Mouse (Mus musculus) embryo, embryonic 9.5 days (tissue): ENCODE results near the gene Vat1l.

Experiments
- DNase-seq: peaks from one replicate; pipeline ENCODE4 v3.0.0-alpha.2; 2017; ENCODE audit errors: extremely low spot score

The Vat1l gene

GRCm38 (mm10) chr8:114295749-114296067 lies 90.3 kb downstream of the Vat1l start:
- no peak for DNase-seq

DNA sequence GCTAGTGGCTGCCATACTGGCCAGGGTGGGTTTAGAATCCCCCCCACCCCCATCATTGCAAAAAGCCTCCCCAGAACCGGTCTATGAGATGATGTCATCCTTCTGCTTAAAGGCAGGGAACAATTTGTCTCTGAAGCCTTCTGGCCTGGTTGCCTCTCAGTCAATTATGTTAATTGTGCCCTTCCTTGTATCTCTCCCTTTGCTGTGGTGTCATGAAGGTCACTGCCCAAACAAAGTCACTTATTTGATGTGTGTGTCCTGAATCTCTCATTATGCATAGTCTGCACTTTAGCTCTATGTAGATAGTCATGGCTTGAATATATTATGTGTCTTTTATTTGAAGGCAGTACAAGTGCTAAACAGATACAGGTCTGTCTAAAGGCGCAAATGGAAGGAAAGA lies 92.8 kb downstream of the Vat1l start:
- DNase-seq = peak; percentile 27

DNA sequence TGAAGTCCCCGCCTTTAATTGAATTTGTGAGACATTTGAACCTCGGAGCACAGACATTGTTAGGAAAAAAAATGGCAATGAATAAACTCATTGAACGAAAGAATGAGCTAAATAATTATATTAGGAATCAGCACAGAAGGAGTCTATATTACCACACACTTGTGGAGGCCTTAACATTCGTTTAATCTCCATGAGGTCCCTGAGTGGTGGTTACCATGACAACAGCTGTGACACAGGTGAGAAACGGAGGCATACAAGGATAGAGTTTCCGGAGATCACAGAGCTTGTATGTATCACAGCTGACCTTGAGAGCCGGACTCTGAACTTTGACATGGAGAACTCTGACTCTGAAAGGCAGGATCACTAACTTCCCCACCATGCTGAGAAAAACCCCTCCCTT lies 94.7 kb downstream of the Vat1l start:
- DNase-seq = no peak

- DNase-seq = no peak
These were observed 100.9 kb downstream of the Vat1l start for GRCm38 (mm10) chr8:114306296-114306695.

- no peak for DNase-seq
These were observed 109.4 kb downstream of the Vat1l start for GRCm38 (mm10) chr8:114314669-114315325.

- no peak for DNase-seq
These were observed 112.7 kb downstream of the Vat1l start for GRCm38 (mm10) chr8:114318161-114318560.

DNA sequence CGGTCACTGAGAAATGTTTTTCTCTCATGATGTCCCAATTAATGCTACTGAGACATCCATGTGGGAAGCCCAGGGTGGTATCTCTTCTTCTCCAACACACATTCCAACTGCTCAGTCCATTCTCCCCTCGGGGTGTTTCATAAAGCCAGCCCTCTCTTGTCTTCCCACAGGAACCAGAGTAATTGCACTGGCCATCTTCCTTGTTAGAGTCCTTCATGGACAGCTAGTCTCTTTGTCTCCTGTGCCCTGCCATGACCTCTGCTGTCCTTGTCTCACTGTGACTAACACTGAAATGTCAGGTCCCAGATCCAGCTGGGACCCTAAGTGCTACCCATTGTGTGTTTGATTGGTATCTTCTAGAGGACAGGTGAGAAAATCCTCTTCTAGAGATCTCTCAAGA lies 116.7 kb downstream of the Vat1l start:
- DNase-seq = no peak

DNA sequence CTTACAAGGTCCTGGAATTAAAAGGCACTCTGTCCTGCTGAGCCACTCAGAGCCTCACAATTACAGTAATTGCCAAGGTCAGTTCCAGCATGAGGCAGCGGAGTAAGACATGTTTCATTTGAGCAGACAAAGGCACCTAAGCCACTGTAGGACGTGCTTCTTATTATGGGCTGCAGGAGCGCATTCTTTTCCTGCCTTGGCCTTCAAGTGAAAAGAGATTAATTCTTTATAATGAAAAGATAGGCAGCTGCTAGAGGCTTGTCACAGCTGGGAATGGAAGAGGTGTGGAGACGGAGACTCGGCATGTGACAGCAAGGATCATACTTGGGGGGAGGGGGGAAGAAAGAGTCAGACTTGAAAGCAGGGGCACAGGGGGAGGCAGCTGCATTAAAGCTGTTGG lies 126.5 kb downstream of the Vat1l start:
- DNase-seq = no peak

DNA sequence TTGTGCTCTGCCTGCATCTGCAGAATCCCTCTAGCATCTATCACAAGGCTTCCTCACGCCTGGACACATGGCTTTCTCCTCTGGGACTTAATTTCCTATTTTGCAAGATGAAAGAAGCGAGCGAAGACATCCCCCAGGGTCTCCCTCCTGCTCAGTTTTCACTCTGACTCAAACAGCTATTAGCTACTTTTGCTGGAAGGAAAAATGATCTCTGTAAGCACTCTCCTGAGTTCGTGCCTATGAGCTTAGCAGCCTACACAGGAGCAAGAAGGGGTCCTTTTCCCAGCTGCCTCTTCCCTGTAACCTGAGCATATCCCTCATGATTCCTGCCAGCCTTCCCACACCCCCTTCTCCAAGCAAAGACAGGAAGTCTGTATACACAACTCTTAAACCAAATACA lies 127.5 kb downstream of the Vat1l start:
- peak; percentile 9 for DNase-seq

- DNase-seq = no peak
These were observed 130.3 kb downstream of the Vat1l start for GRCm38 (mm10) chr8:114335721-114336120.

GRCm38 (mm10) chr8:114342276-114342675 lies 136.9 kb downstream of the Vat1l start:
- DNase-seq = peak; percentile 21

DNA sequence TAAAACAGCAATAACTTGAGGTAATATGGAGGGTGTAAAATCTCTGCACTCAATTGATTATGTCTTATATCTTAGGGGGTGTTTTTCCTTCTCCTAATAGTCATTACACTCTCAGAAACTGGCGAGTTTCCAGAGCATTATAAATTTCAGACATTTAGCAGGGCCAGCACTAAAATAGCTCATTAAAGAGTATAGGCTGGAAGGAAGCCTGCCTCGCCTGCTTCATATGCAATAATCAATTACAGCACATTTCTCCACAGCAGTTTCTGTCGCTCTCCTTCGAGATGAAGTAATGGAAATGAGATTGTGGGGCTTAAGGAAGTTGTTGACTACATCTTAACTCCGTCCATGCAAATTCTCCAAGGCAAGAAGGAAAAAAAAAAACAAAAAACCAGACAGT lies 139.4 kb downstream of the Vat1l start:
- no peak for DNase-seq

- DNase-seq = no peak
These were observed 140.6 kb downstream of the Vat1l start for GRCm38 (mm10) chr8:114346045-114346444.

DNA sequence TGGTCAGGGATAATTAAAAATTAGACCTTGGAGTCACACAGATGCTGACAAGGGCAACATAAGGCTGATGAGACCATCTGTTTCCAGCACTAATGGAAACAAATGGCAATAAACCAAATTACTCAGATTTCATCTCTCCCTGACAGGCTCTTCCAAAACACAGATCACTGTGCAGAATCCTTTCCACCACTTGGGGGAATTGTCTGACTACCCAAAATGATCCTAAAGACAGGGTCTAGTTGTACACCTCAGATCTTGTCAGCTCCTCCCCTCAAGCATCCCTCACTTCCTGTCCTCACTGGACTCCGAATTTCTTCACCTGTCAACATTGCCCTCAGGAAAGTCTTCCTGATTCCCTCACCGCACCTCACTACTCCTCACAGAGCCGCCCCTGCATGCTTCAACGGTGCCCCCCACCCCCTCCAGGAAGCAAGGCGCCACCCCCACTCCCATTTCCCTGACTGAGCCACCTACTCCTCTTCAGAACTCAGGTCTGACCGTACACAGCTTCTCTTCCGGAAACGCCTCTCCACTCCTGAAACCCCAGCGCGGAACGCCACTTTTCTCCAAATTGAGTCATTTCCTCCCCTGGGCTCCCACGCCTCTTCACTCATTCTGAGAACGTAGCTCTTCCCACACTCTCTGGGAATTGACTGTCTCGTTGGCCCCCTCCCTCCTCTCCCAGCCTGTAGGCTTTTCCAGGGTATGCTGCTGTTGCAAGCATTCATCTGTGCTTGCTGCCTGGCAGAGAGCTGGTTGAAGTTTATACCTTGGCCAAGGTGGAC lies 146.4 kb downstream of the Vat1l start:
- DNase-seq = no peak

DNA sequence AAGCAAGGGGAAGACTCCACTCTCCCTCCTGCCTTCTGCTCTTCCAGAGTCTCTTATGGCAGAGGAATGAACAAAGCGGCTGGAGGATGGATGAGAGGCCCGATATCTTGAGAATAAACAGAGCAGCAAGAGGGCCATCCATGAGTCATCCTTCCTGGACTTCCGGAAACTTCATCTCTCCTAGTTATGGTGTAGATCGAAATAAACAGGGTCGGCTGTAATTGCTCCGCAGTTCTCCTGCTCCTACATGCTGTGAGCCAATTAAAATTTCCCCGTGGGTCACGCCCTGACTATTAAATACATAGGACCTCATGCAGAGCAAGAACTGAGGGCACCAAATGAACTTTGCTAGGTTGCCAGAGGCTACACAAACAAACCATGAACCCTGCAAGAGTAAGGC lies 155.1 kb downstream of the Vat1l start:
- DNase-seq = no peak

GRCm38 (mm10) chr8:114363167-114363566 lies 157.8 kb downstream of the Vat1l start:
- DNase-seq = no peak

DNA sequence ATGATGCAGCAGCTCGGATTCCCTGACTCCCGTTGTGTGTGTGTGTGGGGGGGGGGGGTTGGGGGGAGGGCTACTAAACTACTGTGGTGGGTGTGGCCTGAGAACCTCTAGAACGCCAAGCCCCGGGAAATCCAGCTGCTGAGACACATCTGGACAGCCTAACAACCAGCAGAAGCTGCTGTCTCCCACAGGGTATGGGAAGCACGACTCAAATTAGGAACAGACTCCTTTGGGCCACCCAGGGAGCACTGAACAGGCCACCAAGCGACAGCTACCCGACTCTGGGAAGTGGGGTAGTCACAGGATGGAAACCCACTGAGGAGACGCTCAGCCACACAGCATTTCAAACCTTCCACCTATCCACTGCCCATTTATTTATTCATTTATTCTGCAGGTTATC lies 158.2 kb downstream of the Vat1l start:
- no peak for DNase-seq

- DNase-seq = peak; percentile 71
These were observed 163.9 kb downstream of the Vat1l start for GRCm38 (mm10) chr8:114369038-114369976.

DNA sequence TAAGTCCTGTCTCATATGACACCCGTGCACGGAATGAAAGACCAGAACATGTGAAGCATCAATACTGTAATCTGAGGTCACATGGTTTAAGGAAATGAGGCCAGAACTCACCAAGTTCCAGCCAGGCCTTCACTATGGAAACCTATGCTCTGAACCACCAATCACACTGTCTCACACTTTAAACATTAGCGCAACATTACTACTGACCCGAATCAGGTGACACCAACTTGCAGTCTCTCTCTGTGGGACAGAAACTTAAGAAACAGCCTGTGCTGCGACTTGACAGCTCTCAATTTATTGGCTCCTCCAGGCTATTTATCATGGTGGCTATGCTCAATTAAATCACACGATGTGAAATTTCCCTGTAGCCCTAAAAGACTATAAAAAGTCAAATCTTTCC lies 169.0 kb downstream of the Vat1l start:
- DNase-seq = no peak

DNA sequence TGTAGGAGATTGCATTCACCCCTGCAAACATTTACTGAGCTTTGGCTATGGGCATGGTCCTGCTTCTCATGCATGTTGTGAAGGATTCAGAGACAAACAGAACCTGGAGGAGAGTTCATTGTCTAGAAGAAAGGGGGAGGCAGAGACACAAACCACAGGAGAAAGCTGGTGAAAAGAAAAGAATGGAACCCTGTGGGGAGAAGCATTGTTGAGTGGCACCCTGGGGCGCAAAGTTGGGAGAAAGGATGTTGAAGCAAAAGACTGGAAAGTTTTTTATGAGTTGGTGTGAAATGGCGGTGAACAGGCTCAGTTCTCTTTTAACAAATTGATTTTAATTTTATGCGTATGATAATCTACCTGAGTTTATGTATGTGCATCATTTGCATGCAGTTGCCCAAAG lies 178.8 kb downstream of the Vat1l start:
- no peak for DNase-seq

DNA sequence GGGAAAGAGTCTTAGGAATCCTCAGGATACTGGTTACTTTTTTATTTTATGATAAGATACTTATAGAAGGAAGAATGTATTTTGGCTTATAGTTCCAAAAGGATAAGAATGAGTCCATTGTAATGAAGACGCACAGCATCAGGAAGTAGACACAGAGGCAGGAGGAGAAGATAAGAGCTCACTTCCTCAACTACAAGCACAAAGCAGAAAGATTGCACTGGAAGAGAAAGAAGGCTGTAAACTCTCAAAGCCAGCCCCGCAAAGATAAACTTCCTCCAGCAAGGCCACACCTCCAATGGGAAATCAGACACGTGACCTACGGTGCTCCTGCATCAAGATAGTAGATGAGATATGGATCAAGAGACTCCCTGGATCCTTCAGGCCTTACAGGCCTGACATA lies 182.1 kb downstream of the Vat1l start:
- DNase-seq = no peak

- no peak for DNase-seq
These were observed 185.2 kb downstream of the Vat1l start for GRCm38 (mm10) chr8:114390465-114391254.
